In the genomic region with DNA sequence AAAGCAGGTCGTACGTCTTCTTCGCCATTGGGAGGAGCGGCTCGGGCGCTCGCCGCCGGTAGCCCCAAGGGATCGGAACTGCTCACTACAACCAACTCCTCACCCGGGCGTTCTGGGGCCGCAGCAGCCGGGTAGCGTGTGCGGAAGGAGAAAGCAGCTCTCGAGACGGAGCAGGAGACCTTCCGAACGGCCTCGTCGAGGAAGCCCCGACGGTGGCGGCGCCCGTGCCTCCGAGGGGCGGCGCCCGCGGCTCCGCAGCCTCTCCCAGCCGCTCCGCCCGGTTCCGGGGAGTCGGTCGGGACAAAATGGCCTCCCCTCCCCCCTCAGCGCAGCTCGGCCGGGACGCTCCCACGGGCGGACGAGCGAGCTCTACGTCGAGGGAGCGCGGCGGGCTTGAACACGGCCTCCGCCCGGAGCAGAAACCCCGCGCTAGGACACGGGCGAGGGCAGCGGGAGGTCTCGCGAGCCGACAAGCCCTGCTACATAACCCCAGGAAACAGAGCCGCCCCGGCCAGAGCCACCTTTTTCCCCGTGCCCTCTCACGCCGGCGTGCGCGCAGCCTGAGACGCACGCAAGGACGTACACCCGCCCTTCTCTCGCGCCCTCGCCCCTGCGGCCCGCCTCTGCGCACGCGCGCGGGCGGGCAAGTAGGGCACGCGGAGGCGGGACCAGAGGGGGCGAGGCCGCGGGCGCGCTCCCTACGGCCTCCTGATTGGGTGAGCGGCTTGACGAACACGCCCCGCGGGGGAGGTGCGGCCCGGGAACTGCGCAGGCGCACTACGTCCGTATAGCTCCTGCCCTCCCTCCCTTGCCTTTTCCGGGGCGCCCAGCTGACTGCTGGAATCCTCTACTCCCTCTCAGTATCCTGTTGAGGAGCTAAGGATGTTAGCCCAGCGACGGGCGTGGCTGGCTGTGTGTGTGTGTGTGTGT, we compare ENCODE assay signal across 8 mouse cellular contexts. TPM values are rescaled to one million over a fixed set of nuclear protein-coding genes. Genes with fewer than 3 reads are reported as not detected.
A peak's percentile ranks its signal among the peaks of the same experiment; 100 is the strongest.
DNase-seq lines count a peak whose midpoint lies in the region; ATAC-seq lines count a peak whose summit lies in the region.

Gene Rab10 (minus strand): TSS at position 579 of the 930 bp plus-strand sequence.

- H3K4me1 ChIP-seq in intestine, embryonic 14.5 days (replicated peaks; ENCODE audit: control insufficient read depth, insufficient read depth, low read length) = peaks cover 9% of the 10 kb centered on the region

- H3K27me3 ChIP-seq in intestine, embryonic 14.5 days (replicated peaks; ENCODE audit: control insufficient read depth, insufficient read depth, low read length) = no peaks in the 10 kb centered on the region

- peak within 1 kb of the TSS; percentile 83 for H3K9ac ChIP-seq in intestine, embryonic 14.5 days (ENCODE audit: low read length)

- intact Hi-C loops in left cerebral cortex, postnatal 14 days (cut with DNase I) = loop anchor here (2.0 to 5.0 kb wide), 2 partner anchors 55 to 72 kb away; partner anchors contain the start of gene Kif3c

- under 1% methylated on average over 97 of the region's 111 CpGs for WGBS in intestine, embryonic 14.5 days

- peak within 1 kb of the TSS; percentile 92 for H3K4me2 ChIP-seq in intestine, embryonic 14.5 days (ENCODE audit: low read length)

- H3K9me3 ChIP-seq in intestine, embryonic 14.5 days (ENCODE audit: control insufficient read depth, low read length) = no peaks in the 10 kb centered on the region

- peak; percentile 98 for ATAC-seq in intestine, embryonic 14.5 days (replicated peaks; ENCODE audit: low FRiP score, low TSS enrichment, low read depth)

- H3K27ac ChIP-seq in intestine, embryonic 14.5 days (ENCODE audit: low read depth) = peak within 1 kb of the TSS; percentile 96

- peak within 1 kb of the TSS; percentile 93 for H3K4me3 ChIP-seq in intestine, embryonic 14.5 days (ENCODE audit: low read depth, low read length)

- peak; percentile 98 for DNase-seq in adrenal gland, adult 18-20 months (ENCODE audit: low spot score in 2 of 2)
- peak; percentile 99 for DNase-seq in embryo, embryonic 11 days
- DNase-seq in gastrocnemius, postnatal 25 days = peak; percentile 99
- DNase-seq in intestine, embryonic 14.5 days (ENCODE audit: low spot score) = peak; percentile 97
- DNase-seq in left cerebral cortex, postnatal 14 days (ENCODE audit: low spot score in 2 of 2) = peak; percentile 99 to 100
- peak; percentile 98 for DNase-seq in mesoderm, embryonic 11.5 days (ENCODE audit: low read depth, low spot score)
- DNase-seq in right cerebral cortex, postnatal 36 days (ENCODE audit: low spot score in 2 of 2) = peak; percentile 99
- peak; percentile 97 for DNase-seq in yolk sac, embryonic 10.5 days (ENCODE audit: low spot score)

- no peaks in the 10 kb centered on the region for H3K36me3 ChIP-seq in intestine, embryonic 14.5 days (ENCODE audit: control insufficient read depth, insufficient read depth, low read length)

RNA-seq across cellular contexts. Expression of gene Rab10, which starts in this region (rescaled TPM):
- 100 to 1,000 TPM; 142 to 220 TPM for total RNA-seq in adrenal gland, adult 18-20 months (2021)
- 100 to 1,000 TPM; 218 to 239 TPM for total RNA-seq in gastrocnemius, postnatal 25 days (2021)
- 73.4 and 76.3 TPM in 2 replicates for polyA plus RNA-seq in intestine, embryonic 14.5 days (2014; fragmentation: Nextera tagmentation; extraction: Ambion mirVana)
- total RNA-seq in left cerebral cortex, postnatal 14 days (2021) = 100 to 1,000 TPM; 168 to 172 TPM

Comparison
In these comparisons a context has a peak if more than half of its experiments do, and no peak if none do; other contexts are left out.
1. Peak in every context shown above with its lines: DNase-seq, ATAC-seq, H3K4me3 ChIP-seq and H3K27ac ChIP-seq.